Mouse (Mus musculus): ENCODE results near the gene Fam131b.

The Fam131b gene

DNA sequence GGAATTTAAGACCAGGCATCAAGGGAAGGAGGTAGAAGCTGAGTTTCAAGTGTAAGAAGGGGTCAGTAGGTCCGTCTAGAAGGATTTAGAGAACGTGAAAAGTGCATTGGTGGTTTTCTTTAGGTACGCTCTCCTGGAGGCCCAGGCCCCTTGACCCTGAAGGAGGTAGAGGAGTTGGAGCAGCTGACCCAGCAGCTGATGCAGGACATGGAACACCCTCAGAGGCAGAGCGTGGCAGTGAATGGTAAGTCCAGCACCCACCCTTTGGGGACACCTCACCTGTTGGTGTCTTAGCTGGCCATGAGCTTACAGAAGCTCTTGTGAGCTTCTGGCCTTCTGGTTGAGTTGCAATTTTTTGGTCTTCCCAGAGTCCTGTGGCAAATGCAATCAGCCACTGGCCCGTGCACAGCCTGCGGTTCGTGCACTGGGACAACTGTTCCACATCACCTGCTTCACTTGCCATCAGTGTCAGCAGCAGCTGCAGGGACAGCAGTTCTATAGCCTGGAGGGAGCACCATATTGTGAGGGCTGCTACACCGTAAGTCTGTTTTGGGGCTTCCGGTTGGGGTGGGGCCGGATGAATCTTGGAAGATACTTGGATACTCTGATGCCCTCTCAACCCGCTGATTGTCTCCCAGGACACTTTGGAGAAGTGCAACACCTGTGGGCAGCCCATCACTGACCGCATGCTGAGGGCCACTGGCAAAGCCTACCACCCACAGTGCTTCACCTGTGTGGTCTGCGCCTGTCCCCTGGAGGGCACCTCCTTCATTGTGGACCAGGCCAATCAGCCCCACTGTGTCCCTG, 31.6 kb upstream of the Fam131b start:
- DNase-seq (ENCODE audit: low spot score) = no peak

DNA sequence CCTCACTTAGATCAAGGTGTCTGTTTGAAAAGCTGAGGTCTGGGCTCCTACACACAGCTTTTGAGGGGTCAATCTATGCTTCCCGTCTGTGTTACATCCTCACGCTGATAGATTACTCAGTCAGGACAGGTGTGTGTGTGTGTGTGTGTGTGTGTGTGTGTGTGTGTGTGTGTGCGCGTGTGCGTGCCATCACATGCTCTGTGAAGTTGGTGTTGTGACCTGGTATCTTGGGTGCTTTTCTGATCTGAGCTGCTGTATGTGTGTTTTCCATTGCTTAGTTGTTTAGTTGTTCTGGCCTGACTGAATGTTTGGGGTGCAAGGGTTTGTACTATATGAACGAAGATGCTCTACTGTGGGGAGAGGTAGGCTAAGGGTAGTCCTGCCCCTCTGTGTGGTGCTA, 30.9 kb upstream of the Fam131b start:
- DNase-seq (ENCODE audit: low spot score) = no peak

DNA sequence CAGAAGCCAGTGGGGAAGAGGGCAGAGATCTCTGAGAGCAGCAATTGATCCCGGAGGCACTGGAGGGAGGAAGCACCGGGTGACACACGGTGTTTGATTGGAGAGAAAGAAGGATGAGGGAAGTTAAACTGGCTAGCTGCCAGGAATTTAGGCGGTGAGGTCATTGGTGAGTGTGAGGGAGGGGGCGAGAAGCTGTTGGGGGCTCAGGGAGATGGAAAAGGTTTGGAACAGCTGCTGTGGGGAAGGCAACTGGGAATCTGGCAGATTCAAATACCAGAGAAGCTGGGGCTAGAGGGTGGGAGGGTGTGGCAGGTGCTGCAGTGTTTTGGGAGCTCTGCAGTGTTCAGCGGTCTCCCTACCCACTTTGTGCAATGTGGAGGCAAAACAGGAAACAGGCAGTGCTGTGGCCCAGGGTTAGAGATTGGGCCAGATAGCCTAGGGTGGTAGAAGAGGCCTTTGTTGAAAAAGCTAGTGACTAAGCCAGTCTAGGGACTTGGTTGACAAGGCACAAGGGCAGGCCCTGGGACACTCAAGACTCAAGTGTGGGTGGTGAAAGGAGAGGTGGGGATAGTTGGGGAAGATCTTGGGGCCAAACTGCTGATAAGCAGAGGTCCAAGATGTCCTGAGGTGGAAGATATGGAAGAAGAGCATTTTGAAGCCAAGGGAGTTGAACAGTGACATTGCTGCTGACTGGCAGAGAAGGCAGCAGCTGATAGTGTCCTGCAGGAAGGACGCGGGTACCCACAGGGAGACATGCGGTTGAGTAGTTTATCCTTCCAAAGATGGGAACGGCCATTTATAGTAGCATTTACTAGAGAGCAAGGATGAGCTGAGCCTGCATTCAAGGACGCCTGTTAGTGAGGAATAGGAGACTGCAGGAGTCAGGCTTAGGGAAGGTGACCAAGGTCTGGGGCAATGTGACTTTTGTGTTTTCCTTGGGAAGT, 29.9 kb upstream of the Fam131b start:
- no peak for DNase-seq (ENCODE audit: low spot score)

DNA sequence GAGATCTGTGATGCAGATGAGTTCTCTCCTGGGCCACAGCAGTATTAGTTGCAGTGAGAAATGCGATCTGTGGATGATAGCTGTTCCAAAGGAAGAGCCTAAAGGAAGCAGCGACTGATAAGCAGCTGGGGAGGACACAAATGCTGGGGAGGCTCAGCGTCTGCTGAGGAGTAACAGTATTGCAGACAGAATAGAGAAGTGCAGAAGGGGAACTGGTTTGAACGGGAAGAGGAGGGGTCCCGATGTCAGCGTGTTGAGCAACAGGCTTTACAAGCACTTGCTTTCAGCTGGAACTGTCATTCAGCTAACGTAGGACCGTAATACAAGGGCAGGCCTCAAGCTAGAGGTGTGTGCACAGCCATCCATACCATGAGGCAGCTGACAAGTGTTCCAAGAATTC, 28.7 kb upstream of the Fam131b start:
- DNase-seq (ENCODE audit: low spot score) = no peak

DNA sequence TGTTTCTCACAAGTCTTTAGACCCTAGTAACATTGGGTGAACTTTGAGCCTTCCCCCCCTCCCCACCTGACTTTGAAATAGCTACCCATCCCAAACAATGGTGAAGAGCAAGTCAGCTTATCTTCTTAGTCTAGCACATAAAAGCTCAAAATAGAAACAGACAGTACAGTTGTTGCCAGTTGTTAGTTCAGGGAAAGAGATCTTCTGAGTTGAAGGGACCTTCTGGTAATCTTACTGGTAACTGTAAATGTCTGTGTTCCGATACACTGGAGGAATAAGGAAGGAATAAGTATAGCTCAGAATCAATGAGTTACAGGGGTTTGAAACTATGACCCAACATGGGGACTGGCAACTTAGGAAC, 28.0 kb upstream of the Fam131b start:
- no peak for DNase-seq (ENCODE audit: low spot score)

DNA sequence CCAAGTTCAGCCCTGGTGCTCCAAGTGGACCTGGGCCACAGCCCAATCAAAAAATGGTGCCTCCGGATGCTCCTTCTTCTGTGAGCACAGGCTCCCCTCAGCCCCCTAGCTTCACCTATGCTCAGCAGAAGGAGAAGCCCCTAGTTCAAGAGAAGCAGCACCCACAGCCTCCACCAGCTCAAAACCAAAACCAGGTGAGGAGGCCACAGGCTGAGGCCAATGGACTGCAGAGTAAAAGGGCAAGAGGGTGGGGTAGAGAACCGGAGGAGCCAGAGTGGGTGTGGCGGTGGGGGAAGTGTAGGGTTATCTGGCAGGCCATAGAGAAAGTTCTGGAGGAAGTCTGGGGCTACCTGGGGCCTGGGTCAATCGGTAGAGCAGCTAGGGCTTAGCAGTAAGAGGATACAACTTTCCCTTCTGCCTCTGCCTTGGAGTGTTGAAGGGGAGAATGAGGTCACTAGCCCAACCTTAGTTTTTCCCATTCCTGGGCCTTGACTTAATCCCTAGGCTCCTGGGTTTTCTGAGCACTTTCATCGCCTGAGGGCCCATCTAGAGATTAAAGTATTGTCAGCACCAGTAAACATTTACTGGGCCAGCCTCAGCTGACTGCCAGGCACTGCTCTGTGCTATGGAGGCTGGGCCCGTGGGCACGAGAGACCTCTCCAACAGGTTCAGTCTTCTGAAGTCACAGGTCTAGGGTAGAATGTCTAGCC, 27.5 kb upstream of the Fam131b start:
- DNase-seq (ENCODE audit: low spot score) = no peak

DNA sequence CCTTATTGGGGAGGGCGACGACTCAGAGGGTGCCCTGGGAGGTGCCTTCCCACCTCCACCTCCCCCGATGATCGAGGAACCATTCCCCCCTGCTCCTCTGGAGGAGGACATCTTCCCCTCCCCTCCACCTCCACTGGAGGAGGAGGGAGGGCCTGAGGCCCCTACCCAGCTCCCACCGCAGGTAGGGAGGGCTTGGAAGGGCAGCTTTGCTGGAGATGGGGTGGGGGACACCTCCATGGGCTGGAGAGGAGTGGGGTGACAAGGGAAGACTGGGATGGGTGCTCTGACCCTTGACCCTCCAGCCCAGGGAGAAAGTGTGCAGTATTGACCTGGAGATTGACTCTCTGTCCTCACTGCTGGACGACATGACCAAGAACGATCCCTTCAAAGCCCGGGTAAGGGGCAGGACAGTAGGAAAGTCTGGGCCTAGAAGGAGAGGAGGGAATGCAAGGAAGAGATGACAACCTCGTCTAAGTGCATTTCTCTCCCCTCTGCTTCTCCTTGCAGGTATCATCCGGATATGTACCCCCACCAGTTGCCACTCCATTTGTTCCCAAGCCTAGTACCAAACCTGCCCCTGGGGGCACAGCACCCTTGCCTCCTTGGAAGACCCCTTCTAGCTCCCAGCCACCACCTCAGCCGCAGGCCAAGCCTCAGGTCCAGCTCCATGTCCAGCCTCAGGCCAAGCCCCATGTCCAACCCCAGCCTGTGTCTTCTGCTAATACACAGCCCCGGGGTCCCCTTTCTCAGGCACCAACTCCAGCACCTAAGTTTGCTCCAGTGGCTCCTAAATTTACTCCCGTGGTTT, 26.7 kb upstream of the Fam131b start:
- DNase-seq (ENCODE audit: low spot score) = no peak

DNA sequence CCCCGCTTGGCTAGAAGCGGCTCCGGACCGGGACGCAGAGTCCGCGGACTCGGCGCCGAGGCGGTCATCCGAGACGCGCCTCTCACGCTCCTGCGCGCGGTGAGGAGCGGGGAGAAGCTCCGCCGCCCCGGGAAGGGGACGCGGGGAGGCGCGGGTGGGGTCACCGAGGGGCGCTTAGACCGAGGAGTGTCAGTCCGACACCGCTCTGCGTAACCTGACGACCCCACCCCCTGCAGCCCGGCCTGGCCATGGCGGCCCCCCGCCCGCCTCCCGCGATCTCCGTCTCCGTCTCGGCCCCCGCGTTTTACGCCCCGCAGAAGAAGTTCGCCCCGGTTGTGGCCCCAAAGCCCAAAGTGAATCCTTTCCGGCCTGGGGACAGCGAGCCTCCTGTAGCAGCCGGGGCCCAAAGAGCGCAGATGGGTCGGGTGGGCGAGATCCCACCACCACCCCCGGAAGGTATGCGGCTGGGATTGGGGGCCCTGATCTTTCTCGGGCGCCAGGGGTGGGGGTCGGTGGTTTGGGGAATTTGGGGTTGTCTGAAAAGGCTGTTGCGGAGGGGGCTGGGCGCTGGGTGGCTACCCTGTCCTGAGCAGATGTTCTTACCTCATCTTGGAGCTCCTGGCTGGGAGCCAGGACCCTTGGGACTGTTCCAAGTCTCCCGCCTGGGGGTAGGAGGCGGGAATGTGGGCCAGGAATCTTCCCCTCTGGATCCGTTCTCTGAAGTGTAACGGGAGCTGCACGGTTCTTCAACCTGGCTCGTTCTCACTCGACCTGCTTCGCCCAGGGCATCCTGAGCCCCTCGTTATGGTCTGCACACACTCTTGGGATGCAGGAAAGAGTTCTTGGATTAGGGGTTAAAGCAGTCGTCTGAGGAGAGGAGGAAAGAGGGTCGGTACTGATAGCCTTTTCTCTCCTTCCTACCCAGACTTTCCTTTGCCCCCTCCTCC, 25.9 kb upstream of the Fam131b start:
- DNase-seq (ENCODE audit: low spot score) = peak; percentile 69

DNA sequence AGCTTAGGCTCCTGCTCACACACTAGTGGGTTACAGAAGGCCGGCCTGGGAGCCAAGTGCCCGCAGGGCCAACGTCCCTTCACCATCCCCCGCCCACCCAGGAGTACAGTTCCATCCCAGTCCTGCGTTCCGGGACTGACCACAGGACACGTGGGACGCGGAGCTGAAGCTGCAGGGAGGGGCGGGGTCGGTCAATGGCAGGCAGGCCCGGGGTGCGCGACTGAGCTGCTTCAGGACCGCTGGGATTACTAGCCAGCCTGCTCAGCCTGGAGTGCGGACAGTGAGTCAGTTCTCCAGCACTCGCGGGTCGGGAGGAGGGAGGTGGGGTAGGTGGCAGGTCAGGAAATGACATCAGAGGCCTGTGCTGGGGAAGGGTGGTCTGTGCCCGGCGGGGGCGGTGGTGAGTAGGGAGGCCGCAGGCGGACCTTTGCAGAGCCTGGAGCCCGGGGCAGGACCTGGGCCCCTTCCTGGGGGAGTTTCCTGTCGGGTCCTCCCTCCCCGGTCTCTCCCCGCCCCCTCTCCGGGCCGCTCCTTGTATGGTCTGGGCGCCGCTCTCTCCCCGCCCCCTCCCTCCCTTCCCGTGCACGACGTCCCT, 25.1 kb upstream of the Fam131b start, which contains the start of gene Zyx:
TSS of gene Zyx (plus strand) at position 205 of the 595 bp plus-strand sequence.
- DNase-seq (ENCODE audit: low spot score) = peak; percentile 90

DNA sequence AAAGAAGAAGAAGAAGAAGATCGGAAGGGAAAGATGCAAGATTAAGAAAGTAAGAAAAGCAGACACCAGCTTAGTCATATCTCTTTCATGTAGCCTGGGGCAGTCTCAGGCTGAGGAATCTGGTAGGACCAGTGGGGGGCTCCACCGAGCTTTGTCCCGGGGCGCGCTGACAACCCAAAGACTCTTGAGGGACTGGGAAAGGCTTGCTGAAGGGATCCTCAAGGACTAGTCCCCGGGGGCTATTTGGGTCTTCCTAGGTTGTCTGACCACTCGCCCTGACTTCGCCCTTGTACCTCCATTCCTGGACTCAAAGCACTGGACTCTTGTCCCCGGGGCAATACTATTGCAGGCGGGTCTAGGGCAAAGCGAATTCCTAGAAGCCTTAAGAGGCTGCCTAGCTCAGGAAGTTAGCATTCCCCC, 24.6 kb upstream of the Fam131b start:
- DNase-seq (ENCODE audit: low spot score) = peak; percentile 77

DNA sequence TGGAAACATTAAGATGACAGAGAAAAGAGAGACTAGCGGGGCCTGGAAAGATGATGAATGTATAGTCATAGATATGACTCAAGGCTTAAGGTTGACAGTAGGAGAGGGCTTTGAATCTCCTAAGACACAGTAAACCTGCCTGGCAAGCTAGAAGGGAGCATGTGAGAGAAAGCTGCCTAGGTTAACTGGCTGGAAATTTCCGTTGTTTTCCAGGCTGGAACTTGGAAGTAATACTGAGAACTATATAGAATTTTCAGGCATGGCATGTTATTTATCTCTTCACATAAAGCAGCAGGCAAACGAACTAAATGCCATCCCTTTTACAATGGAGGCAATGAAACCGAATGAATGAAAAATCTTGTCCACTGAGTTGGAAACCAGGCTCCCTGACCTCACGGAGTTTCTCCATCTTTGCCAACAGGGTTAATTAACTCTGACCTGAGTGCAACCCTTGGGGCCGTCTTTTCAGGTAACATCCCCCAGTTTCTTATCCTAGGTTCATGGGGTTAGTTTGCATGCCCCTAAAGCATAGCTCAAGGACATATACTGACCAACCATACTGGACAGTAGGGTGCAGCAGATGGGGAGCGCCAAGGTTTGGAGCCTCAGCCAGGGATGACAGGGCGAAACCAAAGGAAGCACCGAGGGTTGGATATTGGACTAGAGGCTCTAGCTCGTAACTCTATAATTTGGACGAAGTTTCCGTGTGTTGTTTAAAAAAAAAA, 24.0 kb upstream of the Fam131b start:
- no peak for DNase-seq (ENCODE audit: low spot score)

DNA sequence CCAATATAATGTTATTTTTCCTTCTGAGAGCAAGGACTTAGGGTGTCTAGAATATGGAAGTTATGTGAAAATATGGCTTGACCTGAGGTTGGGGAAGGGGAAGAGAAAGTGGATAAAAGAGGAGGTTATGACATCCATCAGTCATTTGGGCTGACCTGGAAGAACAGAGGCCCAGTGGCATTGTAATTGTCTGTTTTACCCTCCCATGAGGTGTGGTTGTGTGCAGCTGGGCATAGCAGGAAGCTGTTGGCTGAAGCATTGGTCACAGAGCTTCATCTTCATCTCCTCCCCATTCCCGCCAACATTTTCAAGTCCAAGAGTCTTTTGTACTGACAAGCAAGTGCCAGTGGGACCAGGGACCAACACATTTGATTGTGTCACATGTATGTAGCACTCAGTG, 19.8 kb upstream of the Fam131b start:
- DNase-seq (ENCODE audit: low spot score) = no peak

DNA sequence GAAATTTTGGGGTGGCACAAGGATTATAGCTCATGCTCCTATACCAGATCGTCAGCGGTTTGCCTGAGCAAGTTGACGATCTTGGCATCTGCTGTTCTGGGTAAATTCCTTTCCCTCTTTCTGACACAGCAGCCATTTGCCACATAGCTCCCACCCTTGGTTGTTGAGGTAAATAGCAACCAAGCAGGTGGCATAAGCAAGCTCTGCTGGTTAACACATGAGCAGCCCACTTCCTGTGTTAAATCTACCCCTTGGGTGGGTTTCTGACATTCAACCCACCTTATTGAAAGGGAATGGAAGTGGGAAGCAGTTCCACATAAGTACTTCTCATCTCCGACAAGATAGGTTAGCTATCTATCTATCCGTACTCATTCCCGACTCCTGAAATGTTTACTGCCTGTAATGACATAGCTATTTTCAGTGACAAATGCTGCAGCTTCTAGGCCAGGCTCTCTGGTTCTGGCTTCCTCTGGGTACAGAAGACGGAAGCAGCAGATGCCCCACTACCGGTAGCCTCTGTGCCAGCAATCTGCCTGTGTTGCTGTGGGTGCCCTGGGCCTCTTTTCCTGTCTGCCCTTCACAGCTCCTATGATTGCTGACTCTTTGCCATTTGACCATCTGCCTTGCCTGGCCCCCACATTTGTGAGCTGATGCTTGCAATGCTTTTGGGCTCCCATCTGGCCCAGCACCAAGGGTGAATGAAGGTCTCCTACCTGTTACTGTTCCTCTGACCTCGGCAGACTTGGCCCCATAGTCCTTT, 19.1 kb upstream of the Fam131b start:
- DNase-seq (ENCODE audit: low spot score) = no peak

DNA sequence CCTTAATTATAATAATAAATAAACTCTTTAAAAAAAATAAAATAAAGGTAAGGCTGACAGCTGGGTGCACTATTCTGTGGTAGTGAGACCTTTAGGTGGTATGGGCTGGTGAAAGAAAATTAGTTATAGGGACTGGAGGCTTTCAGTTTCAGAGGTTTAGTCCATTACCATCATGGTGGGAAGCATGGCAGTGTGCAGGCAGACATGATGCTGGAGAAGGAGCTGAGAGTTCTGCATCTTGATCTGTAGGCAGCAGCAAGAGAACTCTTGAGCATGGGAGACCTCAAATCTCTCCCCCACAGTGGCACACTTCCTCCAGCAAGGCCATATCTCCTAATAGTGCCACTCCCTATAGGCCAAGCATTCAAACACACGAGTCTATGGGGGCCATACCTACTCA, 17.7 kb upstream of the Fam131b start:
- DNase-seq (ENCODE audit: low spot score) = no peak

DNA sequence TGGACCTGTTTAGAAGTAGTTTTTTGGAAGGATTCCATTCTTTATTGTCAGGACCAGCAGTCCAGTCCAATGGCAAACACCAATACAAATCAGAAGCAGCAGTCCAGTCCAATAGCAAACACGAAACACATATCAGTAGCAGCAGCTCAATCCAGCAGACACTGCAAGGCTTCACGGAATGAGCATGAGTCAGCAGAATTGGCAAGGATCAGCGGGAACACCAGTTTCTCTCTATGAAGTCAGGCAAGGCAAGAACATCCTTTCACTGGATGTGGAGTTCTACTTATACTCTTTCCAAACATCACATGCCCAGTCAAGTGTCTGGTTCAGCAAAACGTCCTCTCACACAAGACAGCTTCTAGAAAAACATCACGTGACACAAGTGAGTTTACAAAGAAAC, 15.5 kb upstream of the Fam131b start:
- DNase-seq (ENCODE audit: low spot score) = no peak

DNA sequence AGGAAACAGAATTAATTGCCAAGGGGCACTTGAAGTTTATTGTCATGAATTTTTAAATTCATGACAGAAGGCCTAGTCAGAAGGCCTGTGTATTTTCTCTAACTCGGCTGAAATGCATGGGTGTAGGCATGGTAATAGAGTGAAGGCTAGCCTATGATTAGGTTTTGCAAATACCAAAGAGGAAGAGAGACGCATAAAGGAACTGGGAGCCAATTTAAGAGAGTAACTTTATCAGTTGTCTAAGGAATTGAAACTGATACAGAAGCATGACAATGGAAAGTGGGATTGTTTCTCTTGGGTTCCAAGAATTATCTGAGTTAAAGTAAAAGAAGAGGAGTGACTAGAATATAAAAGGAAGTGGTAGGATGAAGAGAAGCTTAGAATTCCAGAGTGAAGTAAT, 14.7 kb upstream of the Fam131b start:
- no peak for DNase-seq (ENCODE audit: low spot score)

DNA sequence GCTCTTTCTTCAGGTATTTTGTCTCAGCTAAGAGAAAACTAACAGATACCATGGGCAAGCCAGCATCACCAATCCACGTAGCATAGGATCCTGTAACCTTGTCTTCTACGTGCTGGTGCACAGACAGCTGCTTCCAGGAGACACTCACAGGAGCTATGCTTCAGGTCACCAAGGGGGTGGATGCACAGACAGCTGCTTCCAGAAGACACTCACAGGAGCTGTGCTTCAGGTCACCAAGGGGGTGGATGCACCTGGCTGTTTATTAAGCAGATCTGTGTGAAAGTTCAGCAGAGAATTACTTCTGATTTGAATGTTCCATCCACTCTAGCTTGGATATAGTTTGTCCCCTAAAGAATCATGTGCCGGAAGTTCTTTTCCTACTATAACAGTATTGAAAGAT, 6.5 kb upstream of the Fam131b start:
- DNase-seq (ENCODE audit: low spot score) = no peak

DNA sequence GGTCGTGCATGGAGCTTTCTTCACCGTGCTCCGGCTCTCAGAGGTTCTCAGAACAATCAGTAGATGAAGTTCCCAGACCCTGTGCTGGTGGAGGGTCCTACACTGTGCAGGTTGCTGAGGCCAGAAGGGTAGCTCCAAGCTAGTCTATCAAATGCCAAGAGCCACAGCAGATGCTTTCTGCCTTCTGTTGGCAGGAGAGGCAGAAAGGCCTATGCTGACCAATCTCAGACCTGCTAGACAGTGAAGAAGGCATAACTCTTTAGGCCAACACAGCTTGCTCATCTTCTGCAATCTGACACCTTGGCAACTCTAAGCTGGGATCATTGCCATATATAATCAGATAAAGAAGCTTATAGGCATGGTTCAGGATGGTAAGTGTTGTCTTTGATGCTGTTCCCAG, 5.8 kb upstream of the Fam131b start:
- no peak for DNase-seq (ENCODE audit: low spot score)

DNA sequence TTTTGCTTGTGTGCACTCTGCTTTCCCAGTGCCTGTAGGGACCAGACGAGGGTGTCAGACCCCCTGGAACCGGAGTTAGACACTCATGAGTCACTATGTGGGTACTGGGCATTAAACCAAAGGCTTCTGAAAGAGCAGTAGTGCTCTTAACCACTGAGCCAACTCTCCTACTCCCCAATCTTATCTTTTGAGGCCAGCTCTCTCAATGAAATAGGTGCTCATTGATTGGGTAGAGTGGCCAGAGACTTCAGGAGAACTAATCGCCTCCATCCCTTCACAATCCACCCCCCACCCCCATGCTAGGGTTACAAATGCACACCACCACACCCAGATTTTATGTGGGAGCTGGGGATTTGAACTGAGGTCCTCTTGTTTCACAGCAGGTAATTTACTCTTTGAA, 4.3 kb upstream of the Fam131b start:
- no peak for DNase-seq (ENCODE audit: low spot score)
